Mouse (Mus musculus): ENCODE measurements around the gene Tut1.

Tut1 gene
- long read RNA-seq, experiment 1, transcript Tut1-201 (9 exons, 2,753 nt): major isoform, 8 of 23 reads
- long read RNA-seq, experiment 1, partial matches to known transcripts: 10 of 23 reads
- long read RNA-seq, experiment 1, other reads (novel, unspliced or antisense): 4 of 23 reads
- long read RNA-seq, experiment 2, transcript Tut1-201 (9 exons, 2,753 nt): major isoform, 13 of 20 reads
- long read RNA-seq, experiment 2, partial matches to known transcripts: 5 of 20 reads
- long read RNA-seq, experiment 2, other reads (novel, unspliced or antisense): 1 of 20 reads

GRCm38 (mm10) chr19:8953135-8954039 lies at the start of gene Tut1:
Gene Tut1, plus strand, starts transcription at chr19:8953847.
- intact Hi-C loops (cut with DNase I): loop anchor here (5.0 kb wide), 1 partner anchor 121 kb away; no protein-coding TSS in a partner anchor

GRCm38 (mm10) chr19:8908531-8908930 lies 45.1 kb upstream of the Tut1 start:
- intact Hi-C loops (cut with DNase I): loop anchor here (5.0 kb wide), 1 partner anchor 46 kb away; no protein-coding TSS in a partner anchor

- intact Hi-C loops (cut with DNase I): no loop called here
Measured at GRCm38 (mm10) chr19:8911810-8912209, 41.8 kb upstream of the Tut1 start.

GRCm38 (mm10) chr19:8914212-8914611 lies 39.4 kb upstream of the Tut1 start:
- intact Hi-C loops (cut with DNase I): no loop called here

GRCm38 (mm10) chr19:8919000-8919399 lies 34.6 kb upstream of the Tut1 start:
- intact Hi-C loops (cut with DNase I): no loop called here

GRCm38 (mm10) chr19:8919684-8920072 lies 34.0 kb upstream of the Tut1 start:
- intact Hi-C loops (cut with DNase I): no loop called here

GRCm38 (mm10) chr19:8920073-8920736 lies 33.4 kb upstream of the Tut1 start, which contains the start of gene B3gat3:
Gene B3gat3, plus strand, starts transcription at chr19:8920374.
- intact Hi-C loops (cut with DNase I): no loop called here

- intact Hi-C loops (cut with DNase I): no loop called here
Measured at GRCm38 (mm10) chr19:8920836-8921291, 32.8 kb upstream of the Tut1 start.

- intact Hi-C loops (cut with DNase I): no loop called here
Measured at GRCm38 (mm10) chr19:8921741-8922140, 31.9 kb upstream of the Tut1 start.

GRCm38 (mm10) chr19:8926766-8927165 lies 26.9 kb upstream of the Tut1 start:
- intact Hi-C loops (cut with DNase I): no loop called here

- intact Hi-C loops (cut with DNase I): no loop called here
Measured at GRCm38 (mm10) chr19:8927891-8928525, 25.6 kb upstream of the Tut1 start.

GRCm38 (mm10) chr19:8928689-8929223 lies 24.9 kb upstream of the Tut1 start:
- intact Hi-C loops (cut with DNase I): no loop called here

- intact Hi-C loops (cut with DNase I): no loop called here
Measured at GRCm38 (mm10) chr19:8929224-8930088, 24.2 kb upstream of the Tut1 start, which contains the start of the genes Rom1 and Eml3. Gene Rom1, minus strand, starts transcription at chr19:8929356. Gene Eml3, plus strand, starts transcription at chr19:8929552.

- intact Hi-C loops (cut with DNase I): no loop called here
Measured at GRCm38 (mm10) chr19:8930117-8930516, 23.5 kb upstream of the Tut1 start.

GRCm38 (mm10) chr19:8930771-8931170 lies 22.9 kb upstream of the Tut1 start:
- intact Hi-C loops (cut with DNase I): no loop called here

- intact Hi-C loops (cut with DNase I): loop anchor here (5.0 kb wide), 1 partner anchor 39 kb away; the partner anchor contains the start of gene Ganab
Measured at GRCm38 (mm10) chr19:8936736-8937135, 16.9 kb upstream of the Tut1 start.

- intact Hi-C loops (cut with DNase I): no loop called here
Measured at GRCm38 (mm10) chr19:8940526-8941133, 13.0 kb upstream of the Tut1 start.

- intact Hi-C loops (cut with DNase I): no loop called here
Measured at GRCm38 (mm10) chr19:8941136-8941514, 12.5 kb upstream of the Tut1 start.

GRCm38 (mm10) chr19:8941515-8942217 lies 12.0 kb upstream of the Tut1 start, which contains the start of gene Mta2:
Gene Mta2, plus strand, starts transcription at chr19:8941875.
- intact Hi-C loops (cut with DNase I): no loop called here
